Mouse (Mus musculus) thymus, adult 2 months (tissue): ENCODE results near the gene Pitpnb.

Experiments
- CTCF ChIP-seq: fragments of 200-500 bp; IDR thresholded peaks from 2 replicates; pipeline ENCODE4 v1.5.1; 2012; ENCODE audit warnings: mild to moderate bottlenecking, control low read depth, low read length, moderate library complexity, borderline replicate concordance; ENCODE audit not compliant: control insufficient read depth, poor library complexity, insufficient read depth; ENCODE audit errors: extremely low read depth
- POLR2A ChIP-seq: fragments of 200-500 bp; IDR thresholded peaks from 2 replicates; pipeline ENCODE4 v1.6.1; 2012; ENCODE audit warnings: mild to moderate bottlenecking, low read length, control low read depth, moderate library complexity; ENCODE audit not compliant: control insufficient read depth, poor library complexity, insufficient read depth; ENCODE audit errors: extremely low read depth

- TF ChIP-seq CTCF (no peak), POLR2A (no peak)
Observed at GRCm38 (mm10) chr5:111317526-111317925, 13.0 kb upstream of the Pitpnb start.
